Mouse (Mus musculus) spleen, adult 2 months (tissue): Measurements from ENCODE around the gene Gm9945.

Experiments
- CTCF ChIP-seq: fragments of 200-500 bp; IDR thresholded peaks from 2 replicates; pipeline ENCODE4 v1.5.1; 2011; ENCODE audit warnings: mild to moderate bottlenecking, inconsistent platforms; ENCODE audit not compliant: insufficient read depth, insufficient read length, insufficient replicate concordance; ENCODE audit errors: extremely low read depth
- POLR2A ChIP-seq: fragments of 200-500 bp; IDR thresholded peaks from 2 replicates; pipeline ENCODE4 v1.6.1; 2011; ENCODE audit warnings: low read depth, low read length, inconsistent platforms

- TF ChIP-seq POLR2A (no peak), CTCF (no peak)
These were observed 15.5 kb downstream of the Gm9945 start for GRCm38 (mm10) chr11:53495417-53495816.
